Mouse (Mus musculus): ENCODE data around the gene Sfxn5.

DNA sequence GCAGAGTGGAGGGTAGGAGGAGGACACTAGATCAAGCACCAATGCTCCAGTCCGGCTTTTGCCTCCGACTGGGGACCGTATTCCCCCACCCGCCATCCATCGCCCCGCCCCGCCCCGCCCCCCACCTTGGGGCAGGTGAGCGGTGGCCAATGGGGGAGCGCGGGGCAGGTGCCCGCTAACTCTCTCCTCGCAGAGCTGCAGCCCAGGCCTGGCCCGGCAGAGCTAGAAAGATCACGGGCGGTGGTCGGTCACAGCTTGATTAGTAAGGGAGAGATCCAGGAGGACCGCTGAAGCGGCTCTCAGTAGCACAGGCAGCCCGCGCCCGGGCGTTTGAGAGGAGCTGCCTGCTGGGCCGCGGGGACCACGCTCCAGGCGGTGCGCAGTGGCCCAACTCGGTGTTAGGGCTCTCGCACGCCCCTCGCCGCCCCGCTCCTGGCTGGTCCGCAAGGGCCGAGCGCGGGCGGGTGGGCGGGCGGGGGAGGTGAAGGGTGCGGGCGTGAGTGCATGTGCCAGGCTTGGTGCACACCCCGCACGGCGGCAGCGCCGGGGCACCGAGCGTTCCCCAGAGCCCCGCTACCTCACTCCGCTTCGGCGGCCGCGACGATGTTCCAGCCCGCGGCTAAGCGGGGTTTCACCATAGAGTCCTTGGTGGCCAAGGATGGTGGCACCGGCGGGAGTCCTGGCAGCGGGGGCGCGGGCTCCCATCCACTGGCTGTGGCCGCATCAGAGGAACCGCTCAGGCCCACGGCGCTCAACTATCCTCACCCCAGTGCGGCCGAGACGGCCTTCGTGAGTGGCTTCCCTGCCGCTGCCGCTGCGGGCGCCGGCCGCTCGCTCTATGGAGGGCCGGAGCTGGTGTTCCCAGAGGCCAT lies 145.6 kb downstream of the Sfxn5 start, which contains the start of gene Emx1:
- TF ChIP-seq POLR2A (IDR thresholded peaks at IDR 0.05; ENCODE audit: borderline replicate concordance, extremely low read depth, insufficient read depth, insufficient read length, poor library complexity, severe bottlenecking): no peak
- no peak for TF ChIP-seq CTCF (IDR thresholded peaks at IDR 0.05; ENCODE audit: borderline replicate concordance, extremely low read depth, insufficient read depth, insufficient read length)
